Mouse (Mus musculus) heart, postnatal 4 days (tissue): ENCODE measurements around the gene Asxl1. TPM values are rescaled to one million over a fixed set of nuclear protein-coding genes. Genes with fewer than 3 reads are reported as not detected.

ENCODE experiments used
- DNase-seq: peaks from one replicate; pipeline ENCODE4 v3.0.0; 2021
- total RNA-seq, 2 experiments: library from RNA; stranded (reverse); gene quantifications; 2 replicates each; pipeline ENCODE4 v1.2.3; 2021

Asxl1 gene
- total RNA-seq, 2 experiments from 2014 or later, result 37.0 to 38.2 TPM

GRCm38 (mm10) chr2:153444254-153445136 lies 98.9 kb downstream of the Asxl1 start:
- DNase-seq, result peak; percentile 76

GRCm38 (mm10) chr2:153445137-153446016 lies 99.7 kb downstream of the Asxl1 start:
- no peak for DNase-seq

GRCm38 (mm10) chr2:153446017-153446408 lies 100.4 kb downstream of the Asxl1 start:
- peak; percentile 63 for DNase-seq

GRCm38 (mm10) chr2:153446476-153446875 lies 100.8 kb downstream of the Asxl1 start:
- DNase-seq, result no peak

- DNase-seq, result no peak
Measured at GRCm38 (mm10) chr2:153447719-153448118, 102.1 kb downstream of the Asxl1 start.

- DNase-seq, result no peak
Measured at GRCm38 (mm10) chr2:153448519-153448918, 102.9 kb downstream of the Asxl1 start.

Other genes starting within 250 kb of the Asxl1 start
- gene Hck, start 237.4 kb upstream of the Asxl1 start, total RNA-seq, result 1 to 10 TPM; 1.1 to 1.2 TPM
- gene Tm9sf4, start 184.5 kb upstream of the Asxl1 start, total RNA-seq, result 10 to 100 TPM; 68.7 to 73.8 TPM
- gene Tspyl3, start 120.4 kb upstream of the Asxl1 start, total RNA-seq, result 1 to 10 TPM; 2.7 to 3.0 TPM
- gene Plagl2, start 104.4 kb upstream of the Asxl1 start, total RNA-seq, result 1 to 10 TPM; 8.4 to 9.7 TPM
- gene Pofut1, start 104.3 kb upstream of the Asxl1 start, total RNA-seq, result 10 to 100 TPM; 21.8 to 25.0 TPM
- 10 to 100 TPM; 12.9 to 13.4 TPM for gene Kif3b, start 54.4 kb upstream of the Asxl1 start, total RNA-seq
- not detected for gene 4930404H24Rik, start 147.0 kb downstream of the Asxl1 start, total RNA-seq
- gene Nol4l, start 184.1 kb downstream of the Asxl1 start, total RNA-seq, result 10 to 100 TPM; 12.0 to 13.5 TPM